Mouse (Mus musculus): ENCODE results near the gene Mrpl41.
"Not testable (repeated sequence)": the region's sequence is repeated elsewhere in the genome, so short reads cannot be mapped to it uniquely, and the experiment has no call there.

The Mrpl41 gene

GRCm38 (mm10) chr2:24974906-24975703, at the start of gene Mrpl41:
Gene Mrpl41 (minus strand): TSS chr2:24975098.
- peak; percentile 99 for DNase-seq (ENCODE audit: low spot score)

GRCm38 (mm10) chr2:25022678-25023077, 47.8 kb upstream of the Mrpl41 start:
- DNase-seq (ENCODE audit: low spot score): no peak

- DNase-seq (ENCODE audit: low spot score): no peak
These were observed 33.4 kb upstream of the Mrpl41 start for GRCm38 (mm10) chr2:25008250-25008649.

GRCm38 (mm10) chr2:25006767-25007166, 31.9 kb upstream of the Mrpl41 start:
- no peak for DNase-seq (ENCODE audit: low spot score)

GRCm38 (mm10) chr2:25003946-25004786, 29.3 kb upstream of the Mrpl41 start:
- no peak for DNase-seq (ENCODE audit: low spot score)

- DNase-seq (ENCODE audit: low spot score): peak; percentile 64
These were observed 25.8 kb upstream of the Mrpl41 start for GRCm38 (mm10) chr2:25000544-25001235.

GRCm38 (mm10) chr2:24996471-24996870, 21.6 kb upstream of the Mrpl41 start:
- DNase-seq (ENCODE audit: low spot score): no peak

- no peak for DNase-seq (ENCODE audit: low spot score)
These were observed 20.4 kb upstream of the Mrpl41 start for GRCm38 (mm10) chr2:24995332-24995731.

GRCm38 (mm10) chr2:24987762-24988161, 12.9 kb upstream of the Mrpl41 start:
- DNase-seq (ENCODE audit: low spot score): no peak

- DNase-seq (ENCODE audit: low spot score): no peak
These were observed 2.1 kb upstream of the Mrpl41 start for GRCm38 (mm10) chr2:24976960-24977359.

- peak; percentile 67 for DNase-seq (ENCODE audit: low spot score)
These were observed 903 bp upstream of the Mrpl41 start, which contains the start of gene Pnpla7 for GRCm38 (mm10) chr2:24975704-24976297. Gene Pnpla7 (plus strand): TSS chr2:24976033.

GRCm38 (mm10) chr2:24974452-24974851, 446 bp downstream of the Mrpl41 start:
- not testable (repeated sequence) for DNase-seq (ENCODE audit: low spot score)

GRCm38 (mm10) chr2:24970386-24970785, 4.5 kb downstream of the Mrpl41 start:
- DNase-seq (ENCODE audit: low spot score): no peak

- DNase-seq (ENCODE audit: low spot score): peak; percentile 93
These were observed 12.4 kb downstream of the Mrpl41 start, which contains the start of gene Dph7 for GRCm38 (mm10) chr2:24962304-24963000. Gene Dph7 (plus strand): TSS chr2:24962400.

GRCm38 (mm10) chr2:24960910-24961309, 14.0 kb downstream of the Mrpl41 start:
- peak; percentile 74 for DNase-seq (ENCODE audit: low spot score)

- DNase-seq (ENCODE audit: low spot score): no peak
These were observed 22.3 kb downstream of the Mrpl41 start for GRCm38 (mm10) chr2:24952537-24953055.

- peak; percentile 38 for DNase-seq (ENCODE audit: low spot score)
These were observed 24.7 kb downstream of the Mrpl41 start for GRCm38 (mm10) chr2:24950189-24950535.

- DNase-seq (ENCODE audit: low spot score): peak; percentile 98
These were observed 25.3 kb downstream of the Mrpl41 start, which contains the start of gene Zmynd19 for GRCm38 (mm10) chr2:24949421-24950188. Gene Zmynd19 (plus strand): TSS chr2:24949792.

- DNase-seq (ENCODE audit: low spot score): peak; percentile 38
These were observed 30.6 kb downstream of the Mrpl41 start for GRCm38 (mm10) chr2:24944304-24944703.

- DNase-seq (ENCODE audit: low spot score): no peak
These were observed 32.8 kb downstream of the Mrpl41 start for GRCm38 (mm10) chr2:24942092-24942491.

All from retina, embryonic 14.5 days (tissue).